Mouse (Mus musculus): ENCODE data around the gene Osbpl11.

DNA sequence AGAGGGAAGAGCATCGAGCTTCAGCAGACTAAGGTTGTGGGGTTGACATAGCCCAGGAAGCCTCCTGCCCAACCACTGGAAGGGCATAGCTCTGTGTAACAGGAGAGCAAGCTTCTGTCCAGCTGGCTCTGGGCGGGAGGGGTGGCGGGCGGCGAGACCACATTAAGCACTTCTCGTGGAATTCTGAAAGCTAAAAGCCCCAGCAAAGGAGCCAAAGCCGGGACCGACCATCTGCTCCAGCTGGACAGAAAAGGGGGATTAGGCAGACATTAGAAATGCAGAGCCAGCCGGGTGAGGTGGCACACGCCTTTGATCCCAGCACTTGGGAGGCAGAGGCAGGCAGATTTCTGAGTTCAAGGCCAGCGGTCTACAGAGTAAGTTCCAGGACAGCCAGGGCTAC is 26.9 kb upstream of the Osbpl11 start:
- no peak for TF ChIP-seq CTCF (IDR thresholded peaks at IDR 0.05; ENCODE audit: control insufficient read depth, insufficient read depth, insufficient read length)
- TF ChIP-seq MYOG (IDR thresholded peaks at IDR 0.05; ENCODE audit: control insufficient read depth, extremely low read depth, insufficient read length) = no peak
- no peak for TF ChIP-seq USF1 (IDR thresholded peaks at IDR 0.05; ENCODE audit: low read depth)
- no peak for TF ChIP-seq MYOD1 (IDR thresholded peaks at IDR 0.05; ENCODE audit: control insufficient read depth, insufficient read length, low read depth)
- TF ChIP-seq MAX (IDR thresholded peaks at IDR 0.05) = no peak
- TF ChIP-seq CEBPB (IDR thresholded peaks at IDR 0.05; ENCODE audit: low read depth) = no peak

Data from C2C12 (cell line).